Mouse (Mus musculus): ENCODE results near the gene Gm20388.

Gene Gm20388

GRCm38 (mm10) chr8:124330433-124330832, 4419.8 kb downstream of the Gm20388 start:
- DNase-seq (ENCODE audit: low read depth, low spot score): no peak

GRCm38 (mm10) chr8:124331094-124331493, 4420.5 kb downstream of the Gm20388 start:
- DNase-seq (ENCODE audit: low read depth, low spot score): no peak

GRCm38 (mm10) chr8:124331706-124332105, 4421.1 kb downstream of the Gm20388 start:
- DNase-seq (ENCODE audit: low read depth, low spot score): no peak

GRCm38 (mm10) chr8:124336302-124336701, 4425.7 kb downstream of the Gm20388 start:
- no peak for DNase-seq (ENCODE audit: low read depth, low spot score)

- no peak for DNase-seq (ENCODE audit: low read depth, low spot score)
Measured at GRCm38 (mm10) chr8:124339742-124340141, 4429.1 kb downstream of the Gm20388 start.

- DNase-seq (ENCODE audit: low read depth, low spot score): no peak
Measured at GRCm38 (mm10) chr8:124340360-124341068, 4429.9 kb downstream of the Gm20388 start.

GRCm38 (mm10) chr8:124343151-124343550, 4432.5 kb downstream of the Gm20388 start:
- DNase-seq (ENCODE audit: low read depth, low spot score): no peak

GRCm38 (mm10) chr8:124343991-124344390, 4433.4 kb downstream of the Gm20388 start:
- peak; percentile 49 for DNase-seq (ENCODE audit: low read depth, low spot score)

GRCm38 (mm10) chr8:124345098-124345497, 4434.5 kb downstream of the Gm20388 start:
- no peak for DNase-seq (ENCODE audit: low read depth, low spot score)

- peak; percentile 65 for DNase-seq (ENCODE audit: low read depth, low spot score)
Measured at GRCm38 (mm10) chr8:124346852-124347523, 4436.3 kb downstream of the Gm20388 start.

- DNase-seq (ENCODE audit: low read depth, low spot score): no peak
Measured at GRCm38 (mm10) chr8:124348087-124348486, 4437.4 kb downstream of the Gm20388 start.

GRCm38 (mm10) chr8:124349663-124350062, 4439.0 kb downstream of the Gm20388 start:
- DNase-seq (ENCODE audit: low read depth, low spot score): peak; percentile 64

- no peak for DNase-seq (ENCODE audit: low read depth, low spot score)
Measured at GRCm38 (mm10) chr8:124351636-124352035, 4441.0 kb downstream of the Gm20388 start.

- DNase-seq (ENCODE audit: low read depth, low spot score): no peak
Measured at GRCm38 (mm10) chr8:124360911-124361310, 4450.3 kb downstream of the Gm20388 start.

GRCm38 (mm10) chr8:124361773-124362427, 4451.3 kb downstream of the Gm20388 start:
- DNase-seq (ENCODE audit: low read depth, low spot score): no peak

GRCm38 (mm10) chr8:124362589-124362988, 4451.9 kb downstream of the Gm20388 start:
- DNase-seq (ENCODE audit: low read depth, low spot score): no peak

- no peak for DNase-seq (ENCODE audit: low read depth, low spot score)
Measured at GRCm38 (mm10) chr8:124363337-124363736, 4452.7 kb downstream of the Gm20388 start.

GRCm38 (mm10) chr8:124368213-124368612, 4457.6 kb downstream of the Gm20388 start:
- DNase-seq (ENCODE audit: low read depth, low spot score): peak; percentile 67

- peak; percentile 19 for DNase-seq (ENCODE audit: low read depth, low spot score)
Measured at GRCm38 (mm10) chr8:124370422-124371183, 4460.0 kb downstream of the Gm20388 start.

- DNase-seq (ENCODE audit: low read depth, low spot score): peak; percentile 56
Measured at GRCm38 (mm10) chr8:124371410-124372123, 4460.9 kb downstream of the Gm20388 start.

- DNase-seq (ENCODE audit: low read depth, low spot score): no peak
Measured at GRCm38 (mm10) chr8:124373753-124374152, 4463.1 kb downstream of the Gm20388 start.

Data from CD4-positive helper T cell, adult 2 months (primary cell).